Mouse (Mus musculus): ENCODE measurements around the gene Psmd5. TPM values are rescaled to one million over a fixed set of nuclear protein-coding genes. Genes with fewer than 3 reads are reported as not detected.
"Not testable (repeated sequence)": the region's sequence is repeated elsewhere in the genome, so short reads cannot be mapped to it uniquely, and the experiment has no call there.

Psmd5 gene
- polyA plus RNA-seq, 1 experiment from 2014 or later = 138 TPM

- Histone ChIP-seq H3K4me2 (peak overlapping the region; percentile 67), H3K27me3 (replicated peaks; ENCODE audit: control insufficient read depth, insufficient read depth, low read length) (no peaks in the 10 kb centered on the region), H3K4me3 (ENCODE audit: low read depth, low read length) (peak overlapping the region; percentile 8; the same call in 1 of the 2 replicates), H3K27ac (ENCODE audit: low read depth, low read length) (peak overlapping the region; percentile 48), H3K4me1 (replicated peaks; ENCODE audit: control insufficient read depth, insufficient read depth, low read length) (peaks cover 40% of the 10 kb centered on the region), H3K9ac (ENCODE audit: low read depth, low read length) (0 out of 2 replicates have a peak overlapping the region, but pooled peaks have one; percentile 20), H3K9me3 (ENCODE audit: control insufficient read depth, low read length) (no peaks in the 10 kb centered on the region), H3K36me3 (ENCODE audit: control insufficient read depth, insufficient read depth, low read length) (peaks cover 8% of the 10 kb centered on the region)
- DNase-seq (ENCODE audit: low spot score) (no peak), ATAC-seq (replicated peaks; ENCODE audit: low FRiP score) (no peak)
- 83% methylated on average over 10 of the region's 10 CpGs for WGBS
Measured at GRCm38 (mm10) chr2:34805364-34805950, 69.3 kb downstream of the Psmd5 start.

GRCm38 (mm10) chr2:34804815-34805214, 70.0 kb downstream of the Psmd5 start:
- Histone ChIP-seq H3K4me3 (ENCODE audit: low read depth, low read length) (no peak overlapping the region), H3K4me2 (peak overlapping the region; percentile 67), H3K4me1 (replicated peaks; ENCODE audit: control insufficient read depth, insufficient read depth, low read length) (peaks cover 42% of the 10 kb centered on the region), H3K27me3 (replicated peaks; ENCODE audit: control insufficient read depth, insufficient read depth, low read length) (no peaks in the 10 kb centered on the region), H3K27ac (ENCODE audit: low read depth, low read length) (no peak overlapping the region; the same call in 1 of the 2 replicates), H3K9ac (ENCODE audit: low read depth, low read length) (no peak overlapping the region), H3K36me3 (ENCODE audit: control insufficient read depth, insufficient read depth, low read length) (peaks cover 8% of the 10 kb centered on the region), H3K9me3 (ENCODE audit: control insufficient read depth, low read length) (no peaks in the 10 kb centered on the region)
- ATAC-seq (replicated peaks; ENCODE audit: low FRiP score) = peak; percentile 42
- 40% methylated on average over 1 of the region's 1 CpGs for WGBS
- no peak for DNase-seq (ENCODE audit: low spot score)

- no peak for ATAC-seq (replicated peaks; ENCODE audit: low FRiP score)
- peak overlapping the region; percentile 67 for H3K4me2 ChIP-seq
- H3K9ac ChIP-seq (ENCODE audit: low read depth, low read length) = peak overlapping the region; percentile 1; the same call in 1 of the 2 replicates
- WGBS = 85% methylated on average over 2 of the region's 2 CpGs
- H3K27ac ChIP-seq (ENCODE audit: low read depth, low read length) = no peak overlapping the region
- H3K4me3 ChIP-seq (ENCODE audit: low read depth, low read length) = peak overlapping the region; percentile 32
- peaks cover 36% of the 10 kb centered on the region for H3K4me1 ChIP-seq (replicated peaks; ENCODE audit: control insufficient read depth, insufficient read depth, low read length)
- H3K36me3 ChIP-seq (ENCODE audit: control insufficient read depth, insufficient read depth, low read length) = peaks cover 8% of the 10 kb centered on the region
- no peak for DNase-seq (ENCODE audit: low spot score)
- no peaks in the 10 kb centered on the region for H3K27me3 ChIP-seq (replicated peaks; ENCODE audit: control insufficient read depth, insufficient read depth, low read length)
- H3K9me3 ChIP-seq (ENCODE audit: control insufficient read depth, low read length) = no peaks in the 10 kb centered on the region
Measured at GRCm38 (mm10) chr2:34804172-34804571, 70.6 kb downstream of the Psmd5 start.

GRCm38 (mm10) chr2:34803746-34804145, 71.0 kb downstream of the Psmd5 start:
- Histone ChIP-seq H3K27me3 (replicated peaks; ENCODE audit: control insufficient read depth, insufficient read depth, low read length) (no peaks in the 10 kb centered on the region), H3K9me3 (ENCODE audit: control insufficient read depth, low read length) (no peaks in the 10 kb centered on the region), H3K4me3 (ENCODE audit: low read depth, low read length) (peak overlapping the region; percentile 32), H3K27ac (ENCODE audit: low read depth, low read length) (no peak overlapping the region), H3K36me3 (ENCODE audit: control insufficient read depth, insufficient read depth, low read length) (peaks cover 8% of the 10 kb centered on the region), H3K9ac (ENCODE audit: low read depth, low read length) (no peak overlapping the region), H3K4me1 (replicated peaks; ENCODE audit: control insufficient read depth, insufficient read depth, low read length) (peaks cover 35% of the 10 kb centered on the region), H3K4me2 (peak overlapping the region; percentile 67)
- WGBS = 83% methylated on average over 3 of the region's 3 CpGs
- DNase-seq (ENCODE audit: low spot score) (no peak), ATAC-seq (replicated peaks; ENCODE audit: low FRiP score) (no peak)

- peak overlapping the region; percentile 80 for H3K9ac ChIP-seq (ENCODE audit: low read depth, low read length)
- H3K9me3 ChIP-seq (ENCODE audit: control insufficient read depth, low read length); H3K36me3 ChIP-seq (ENCODE audit: control insufficient read depth, insufficient read depth, low read length); H3K27me3 ChIP-seq (replicated peaks; ENCODE audit: control insufficient read depth, insufficient read depth, low read length); DNase-seq (ENCODE audit: low spot score): not testable (repeated sequence)
- H3K27ac ChIP-seq (ENCODE audit: low read depth, low read length) = peak overlapping the region; percentile 84
- under 1% methylated on average over 32 of the region's 32 CpGs for WGBS
- peak; percentile 50 for ATAC-seq (replicated peaks; ENCODE audit: low FRiP score)
- H3K4me3 ChIP-seq (ENCODE audit: low read depth, low read length) = peak overlapping the region; percentile 77
- H3K4me2 ChIP-seq = peak overlapping the region; percentile 75
- peaks cover 35% of the 10 kb centered on the region for H3K4me1 ChIP-seq (replicated peaks; ENCODE audit: control insufficient read depth, insufficient read depth, low read length)
Measured at GRCm38 (mm10) chr2:34802565-34803245, 72.1 kb downstream of the Psmd5 start.

GRCm38 (mm10) chr2:34801516-34802482, 73.0 kb downstream of the Psmd5 start:
- Histone ChIP-seq H3K9me3 (ENCODE audit: control insufficient read depth, low read length) (no peaks in the 10 kb centered on the region), H3K9ac (ENCODE audit: low read depth, low read length) (peak overlapping the region; percentile 80), H3K36me3 (ENCODE audit: control insufficient read depth, insufficient read depth, low read length) (peaks cover 5% of the 10 kb centered on the region), H3K4me2 (peak overlapping the region; percentile 43), H3K4me1 (replicated peaks; ENCODE audit: control insufficient read depth, insufficient read depth, low read length) (peaks cover 34% of the 10 kb centered on the region), H3K4me3 (ENCODE audit: low read depth, low read length) (peak overlapping the region; percentile 77), H3K27ac (ENCODE audit: low read depth, low read length) (peak overlapping the region; percentile 84), H3K27me3 (replicated peaks; ENCODE audit: control insufficient read depth, insufficient read depth, low read length) (no peaks in the 10 kb centered on the region)
- peak; percentile 92 for DNase-seq (ENCODE audit: low spot score)
- ATAC-seq (replicated peaks; ENCODE audit: low FRiP score) = peak; percentile 89
- 5% methylated on average over 39 of the region's 39 CpGs for WGBS

- peak overlapping the region; percentile 81 for H3K4me3 ChIP-seq (ENCODE audit: low read depth, low read length)
- WGBS = 55% methylated on average over 7 of the region's 7 CpGs
- ATAC-seq (replicated peaks; ENCODE audit: low FRiP score) = no peak
- H3K9me3 ChIP-seq (ENCODE audit: control insufficient read depth, low read length) = no peaks in the 10 kb centered on the region
- peak overlapping the region; percentile 86 for H3K9ac ChIP-seq (ENCODE audit: low read depth, low read length)
- peaks cover 4% of the 10 kb centered on the region for H3K36me3 ChIP-seq (ENCODE audit: control insufficient read depth, insufficient read depth, low read length)
- no peak for DNase-seq (ENCODE audit: low spot score)
- H3K27ac ChIP-seq (ENCODE audit: low read depth, low read length) = peak overlapping the region; percentile 85
- H3K27me3 ChIP-seq (replicated peaks; ENCODE audit: control insufficient read depth, insufficient read depth, low read length) = no peaks in the 10 kb centered on the region
- peaks cover 28% of the 10 kb centered on the region for H3K4me1 ChIP-seq (replicated peaks; ENCODE audit: control insufficient read depth, insufficient read depth, low read length)
- H3K4me2 ChIP-seq = peak overlapping the region; percentile 82
Measured at GRCm38 (mm10) chr2:34800371-34800770, 74.4 kb downstream of the Psmd5 start.

All from liver, embryonic 11.5 days (tissue).